Mouse (Mus musculus) C3H10T1/2 (cell line): ENCODE data around the gene Boll. TPM values are rescaled to one million over a fixed set of nuclear protein-coding genes. Genes with fewer than 3 reads are reported as not detected.

Experiments used
- polyA plus RNA-seq, 2 experiments: library from polyadenylated mRNA; unstranded; fragments of >200 nt; fragmentation: generic; extraction: Trizol; gene quantifications; one replicate each; pipeline ENCODE4 v1.2.1; 2012; ENCODE audit warnings: missing spikeins in 2 of 2

Boll gene
- not detected for polyA plus RNA-seq

DNA sequence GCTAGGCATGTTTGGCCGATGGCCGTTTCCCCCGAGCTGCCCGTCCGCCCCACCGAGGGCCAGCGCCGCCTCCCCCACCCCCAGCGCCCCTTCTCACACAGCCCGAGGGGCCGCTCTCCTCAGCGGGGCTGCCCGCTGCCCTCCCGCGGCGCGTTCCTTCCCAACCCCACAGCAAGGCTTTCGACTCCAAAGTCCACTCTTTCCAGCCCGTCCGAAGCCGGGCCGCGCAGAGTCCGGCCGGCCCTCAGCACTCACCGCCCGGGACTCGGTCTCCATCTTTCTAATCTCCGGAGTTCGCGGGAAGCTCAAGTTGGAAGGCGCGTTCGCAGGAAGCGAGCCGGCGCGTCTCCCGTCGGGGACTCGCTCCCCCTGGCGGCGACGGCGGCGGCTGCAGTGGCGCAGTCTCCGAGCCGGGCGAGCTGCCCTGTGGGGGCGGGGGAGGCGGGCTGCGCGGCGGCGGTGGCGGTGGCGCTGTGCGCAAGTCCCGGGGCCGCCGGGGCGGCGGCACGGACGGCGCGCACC, at the start of gene Boll:
Boll (minus strand) TSS at position 426 of the 522 bp plus-strand sequence.

DNA sequence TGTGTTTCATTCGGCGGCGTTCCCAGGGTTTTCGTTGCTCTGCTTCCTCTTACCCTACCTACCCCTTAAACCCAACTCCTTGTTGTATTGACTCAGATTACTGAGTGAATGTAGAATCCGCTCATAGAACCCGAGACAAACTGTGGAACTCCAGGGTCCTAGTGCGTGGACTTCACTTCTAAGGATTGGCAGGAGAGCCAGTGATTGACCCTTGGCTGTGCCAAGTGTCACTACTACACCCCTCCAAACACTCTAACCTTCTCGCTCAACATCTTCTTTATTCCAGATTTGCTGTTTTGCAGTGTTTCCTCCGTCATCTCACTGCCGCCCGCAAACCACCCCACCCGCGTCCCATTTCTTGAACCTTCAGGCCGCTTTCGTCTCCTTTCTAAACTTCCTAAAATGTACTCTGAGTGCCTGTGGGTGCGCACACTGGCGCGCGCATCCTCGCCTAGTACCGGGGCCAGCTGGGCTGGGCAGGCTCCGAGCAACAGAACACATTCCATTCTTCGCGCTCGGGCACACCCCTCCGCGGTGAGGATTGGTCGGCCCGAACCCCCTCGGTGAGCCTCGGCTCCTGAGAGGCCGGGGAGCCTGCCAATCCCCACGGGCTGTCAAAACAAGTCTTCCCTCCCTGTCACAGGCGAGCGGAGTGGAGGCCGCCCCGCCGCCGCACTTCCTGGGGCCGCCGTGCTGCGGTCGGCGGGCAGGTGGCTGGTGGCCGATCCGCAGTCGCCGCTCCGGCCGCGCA, 42.2 kb upstream of the Boll start, which contains the start of gene Plcl1:
Plcl1 (plus strand) TSS at position 650 of the 751 bp plus-strand sequence.

DNA sequence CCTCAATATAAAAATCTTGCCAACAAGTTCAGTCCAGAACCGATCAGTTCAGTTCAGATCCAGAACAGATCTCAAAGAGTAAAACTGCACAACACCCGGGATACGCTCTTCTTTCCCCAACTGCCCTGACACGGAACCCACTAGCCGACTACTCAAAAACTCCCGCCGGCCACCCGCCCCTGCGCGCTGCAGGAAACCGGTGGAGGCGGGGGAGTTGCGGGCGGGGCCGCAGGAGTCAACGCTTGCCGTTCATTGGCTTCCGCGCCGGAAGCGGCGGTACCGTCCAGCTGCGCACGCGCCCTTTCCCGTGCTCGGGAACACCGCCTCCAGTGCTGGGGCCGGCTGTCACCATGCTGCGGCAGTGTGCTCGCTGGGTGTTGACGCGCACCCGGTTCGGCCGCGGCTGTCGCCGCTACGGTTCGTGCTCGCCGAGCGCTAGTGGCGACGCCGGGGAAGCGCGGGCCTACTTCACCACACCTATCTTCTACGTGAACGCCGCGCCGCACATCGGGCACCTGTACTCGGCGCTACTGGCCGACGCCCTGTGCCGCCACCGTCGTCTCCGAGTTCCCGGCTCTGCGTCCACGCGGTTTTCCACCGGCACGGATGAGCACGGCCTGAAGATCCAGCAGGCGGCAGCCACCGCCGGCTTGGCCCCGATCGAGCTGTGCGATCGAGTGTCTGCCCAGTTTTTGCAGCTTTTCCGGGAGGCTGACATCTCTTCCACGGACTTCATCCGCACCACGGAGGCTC, 126.2 kb downstream of the Boll start, which contains the start of gene Mars2:
Mars2 (plus strand) TSS at position 288 of the 753 bp plus-strand sequence.

DNA sequence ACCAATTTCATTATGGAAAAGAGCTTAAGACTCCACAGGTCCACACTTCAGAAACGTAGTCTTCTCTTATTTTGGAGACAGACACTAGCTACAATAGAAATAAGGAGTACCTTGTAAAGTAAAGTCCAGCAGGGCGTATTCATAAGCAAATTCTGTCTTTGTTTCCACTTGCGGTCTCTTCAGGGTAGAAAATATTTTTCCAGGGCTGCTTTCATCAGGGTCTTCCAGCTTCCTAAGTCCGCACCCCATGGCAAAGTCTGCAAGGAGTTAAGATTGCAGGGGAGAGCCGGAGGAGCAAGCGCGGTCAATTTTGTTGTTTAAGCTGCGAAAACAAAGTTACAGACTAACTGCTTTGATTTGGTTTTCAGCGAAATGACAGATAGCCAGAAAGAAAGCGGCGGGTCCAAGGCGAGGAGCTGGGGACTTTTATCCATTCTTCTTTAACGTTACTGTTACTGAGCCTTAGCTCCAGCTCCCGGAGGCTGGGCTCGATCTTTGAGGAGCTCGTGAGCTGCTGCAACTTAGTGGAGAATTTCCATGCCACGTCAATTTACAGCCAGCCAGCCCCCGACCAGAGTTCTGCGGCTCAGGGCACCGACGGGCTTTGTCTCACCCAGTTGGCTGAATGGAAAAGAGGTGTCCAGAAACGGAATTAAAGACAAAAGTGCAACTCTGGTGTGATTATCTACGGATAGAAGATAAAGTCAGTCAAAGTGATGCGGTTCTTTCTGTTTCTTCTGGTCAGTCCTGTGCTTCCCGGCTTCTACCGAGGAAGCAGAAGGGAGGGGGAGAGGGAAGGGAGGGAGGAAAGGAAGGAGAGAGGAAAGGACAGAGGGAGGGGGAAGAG, 137.0 kb downstream of the Boll start, which contains the start of gene Rftn2:
Rftn2 (minus strand) TSS at position 772 of the 847 bp plus-strand sequence.

Other genes with a start within 250 kb of the Boll start
- 1 to 10 TPM; 1.1 to 6.1 TPM for gene Mob4, start 232.2 kb downstream of the Boll start, polyA plus RNA-seq
- gene Rftn2, start 136.7 kb downstream of the Boll start, polyA plus RNA-seq, result 1 to 10 TPM; 1.5 to 6.8 TPM
- under 1 TPM; 0.28 to 0.34 TPM for gene Mars2, start 126.3 kb downstream of the Boll start, polyA plus RNA-seq
- gene Plcl1, start 42.5 kb upstream of the Boll start, polyA plus RNA-seq, result under 1 TPM; 0.09 to 0.40 TPM